In the genomic region with DNA sequence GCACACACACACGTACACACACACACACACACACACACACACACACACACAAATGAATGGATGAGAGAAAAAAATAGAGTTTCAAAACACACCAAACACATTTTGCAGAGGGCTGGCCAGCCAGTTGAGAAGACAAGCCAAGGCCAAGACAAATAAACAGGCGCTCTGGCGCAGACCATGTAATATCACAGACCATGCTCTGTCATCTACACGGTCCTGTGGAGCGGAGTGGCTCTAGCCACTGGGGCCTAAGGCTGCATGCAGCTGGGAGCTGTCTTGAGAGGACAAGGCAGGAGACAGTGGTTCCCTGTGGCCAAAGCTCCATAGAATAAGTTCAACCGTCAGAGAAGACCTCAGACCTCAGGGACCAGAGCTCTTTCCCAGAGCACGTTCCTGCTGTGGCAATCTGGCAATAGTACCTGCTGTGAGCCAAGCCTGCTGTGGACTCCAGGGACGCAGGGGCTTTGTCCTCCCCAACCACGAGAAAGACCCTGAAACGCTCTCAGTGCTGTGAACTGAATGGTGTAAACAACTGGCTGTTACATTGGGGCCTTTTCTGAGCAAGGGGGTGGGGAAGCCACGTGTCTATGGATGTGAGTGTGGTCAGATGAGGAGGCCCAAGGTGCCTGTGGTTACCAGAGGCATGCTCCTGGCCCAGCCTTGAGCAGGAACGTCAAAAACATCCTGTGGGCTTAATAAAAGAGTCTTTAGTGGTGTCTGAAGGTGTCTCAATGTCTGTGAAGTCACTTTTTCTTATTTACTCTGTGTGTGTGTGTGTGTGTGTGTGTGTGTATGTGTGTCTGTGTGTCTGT, we compare ENCODE assay signal across 16 mouse cellular contexts.
A peak's percentile ranks its signal among the peaks of the same experiment; 100 is the strongest.
DNase-seq lines count a peak whose midpoint lies in the region; ATAC-seq and TF ChIP-seq lines count a peak whose summit lies in the region.
"Had no signal": no experiment of that assay in that cellular context is flagged by ENCODE, and none has a peak within 500 bp of the region (broad histone marks: within the 10 kb centered on the region; RNA-seq: fewer than 3 reads in every experiment).

No protein-coding gene starts in this region.

- intact Hi-C loops in gastrocnemius, adult 2 months (cut with DNase I) = no loop called here

- WGBS in lung, embryonic 14.5 days = 45% methylated on average over 12 of the region's 12 CpGs
- 56% methylated on average over 12 of the region's 12 CpGs for WGBS in heart, postnatal 0 days
- WGBS in neural tube, embryonic 15.5 days = 53% methylated on average over 12 of the region's 12 CpGs
- 61% methylated on average over 12 of the region's 12 CpGs for WGBS in forebrain, embryonic 14.5 days

- H3K9me3 ChIP-seq in lung, embryonic 14.5 days (ENCODE audit: low read depth, low read length) = no peaks in the 10 kb centered on the region
- H3K9me3 ChIP-seq in heart, postnatal 0 days (replicated peaks; ENCODE audit: control insufficient read depth, low read length) = no peaks in the 10 kb centered on the region
- H3K9me3 ChIP-seq in neural tube, embryonic 15.5 days (replicated peaks) = no peaks in the 10 kb centered on the region
- H3K9me3 ChIP-seq in forebrain, embryonic 14.5 days (replicated peaks; ENCODE audit: control insufficient read depth, low read length) = no peaks in the 10 kb centered on the region
- H3K9me3 ChIP-seq: forebrain, embryonic 13.5 days; liver, embryonic 12.5 days; midbrain, embryonic 12.5 days; neural tube, embryonic 12.5 days had no signal

- peak overlapping the region; percentile 28; the same call in 1 of the 2 replicates for H3K27ac ChIP-seq in gastrocnemius, adult 2 months
- H3K27ac ChIP-seq in lung, embryonic 14.5 days (ENCODE audit: low read depth) = no peak overlapping the region
- H3K27ac ChIP-seq in heart, postnatal 0 days (ENCODE audit: low read depth) = no peak overlapping the region
- no peak overlapping the region for H3K27ac ChIP-seq in neural tube, embryonic 15.5 days (replicated peaks)
- H3K27ac ChIP-seq in forebrain, embryonic 14.5 days (ENCODE audit: low read depth, low read length) = no peak overlapping the region
- H3K27ac ChIP-seq: forebrain, embryonic 13.5 days; liver, embryonic 12.5 days; midbrain, embryonic 12.5 days; neural tube, embryonic 12.5 days had no signal

- peak; percentile 77; the same call in 1 of the 2 replicates for ATAC-seq in lung, embryonic 14.5 days (ENCODE audit: insufficient read depth)
- ATAC-seq in heart, postnatal 0 days (ENCODE audit: insufficient read depth, low read depth) = peak; percentile 64
- no peak for ATAC-seq in neural tube, embryonic 15.5 days (ENCODE audit: low FRiP score)
- ATAC-seq in forebrain, embryonic 14.5 days = no peak
- ATAC-seq: forebrain, embryonic 13.5 days; inflammation-experienced regulatory T-cells, adult 6 months; liver, embryonic 12.5 days had no signal

- no peaks in the 10 kb centered on the region for H3K4me1 ChIP-seq in lung, embryonic 14.5 days (ENCODE audit: insufficient read depth)
- no peaks in the 10 kb centered on the region for H3K4me1 ChIP-seq in heart, postnatal 0 days (ENCODE audit: control insufficient read depth, insufficient read depth)
- no peaks in the 10 kb centered on the region for H3K4me1 ChIP-seq in neural tube, embryonic 15.5 days
- no peaks in the 10 kb centered on the region; the same call in 1 of the 2 replicates for H3K4me1 ChIP-seq in forebrain, embryonic 14.5 days (ENCODE audit: control insufficient read depth, insufficient read depth, low read length)
- H3K4me1 ChIP-seq: liver, embryonic 12.5 days; midbrain, embryonic 12.5 days had no signal

- H3K9ac ChIP-seq in lung, embryonic 14.5 days = no peak overlapping the region
- no peak overlapping the region for H3K9ac ChIP-seq in heart, postnatal 0 days (replicated peaks; ENCODE audit: low read depth, low read length)
- no peak overlapping the region for H3K9ac ChIP-seq in neural tube, embryonic 15.5 days (replicated peaks)
- H3K9ac ChIP-seq in forebrain, embryonic 14.5 days (ENCODE audit: low read length) = no peak overlapping the region
- H3K9ac ChIP-seq: forebrain, embryonic 13.5 days; liver, embryonic 12.5 days; midbrain, embryonic 12.5 days; neural tube, embryonic 12.5 days had no signal

- H3K36me3 ChIP-seq in lung, embryonic 14.5 days (ENCODE audit: insufficient read depth) = no peaks in the 10 kb centered on the region
- H3K36me3 ChIP-seq in heart, postnatal 0 days (replicated peaks; ENCODE audit: control insufficient read depth, insufficient read depth, low read length) = no peaks in the 10 kb centered on the region
- no peaks in the 10 kb centered on the region for H3K36me3 ChIP-seq in neural tube, embryonic 15.5 days
- no peaks in the 10 kb centered on the region for H3K36me3 ChIP-seq in forebrain, embryonic 14.5 days (ENCODE audit: control insufficient read depth, insufficient read depth, low read length)
- H3K36me3 ChIP-seq: liver, embryonic 12.5 days; midbrain, embryonic 12.5 days; neural tube, embryonic 12.5 days had no signal

- TF ChIP-seq EP300 in heart, postnatal 0 days (IDR thresholded peaks at IDR 0.05; ENCODE audit: low read depth) = no peak

- H3K27me3 ChIP-seq in lung, embryonic 14.5 days (ENCODE audit: insufficient read depth, low read length) = no peaks in the 10 kb centered on the region
- H3K27me3 ChIP-seq in heart, postnatal 0 days (ENCODE audit: control insufficient read depth, insufficient read depth, low read length) = no peaks in the 10 kb centered on the region
- no peaks in the 10 kb centered on the region for H3K27me3 ChIP-seq in neural tube, embryonic 15.5 days (replicated peaks)
- no peaks in the 10 kb centered on the region for H3K27me3 ChIP-seq in forebrain, embryonic 14.5 days (replicated peaks; ENCODE audit: control insufficient read depth, insufficient read depth, low read length)
- H3K27me3 ChIP-seq: forebrain, embryonic 13.5 days; liver, embryonic 12.5 days; midbrain, embryonic 12.5 days; neural tube, embryonic 12.5 days had no signal

- no peak overlapping the region for H3K4me2 ChIP-seq in lung, embryonic 14.5 days
- H3K4me2 ChIP-seq in heart, postnatal 0 days (ENCODE audit: low read depth, low read length) = no peak overlapping the region
- H3K4me2 ChIP-seq in neural tube, embryonic 15.5 days = no peak overlapping the region
- no peak overlapping the region for H3K4me2 ChIP-seq in forebrain, embryonic 14.5 days (ENCODE audit: low read length)
- H3K4me2 ChIP-seq: forebrain, embryonic 13.5 days; liver, embryonic 12.5 days; midbrain, embryonic 12.5 days; neural tube, embryonic 12.5 days had no signal

- no peak overlapping the region for H3K4me3 ChIP-seq in gastrocnemius, adult 2 months
- H3K4me3 ChIP-seq in lung, embryonic 14.5 days (ENCODE audit: low read depth, low read length) = no peak overlapping the region
- H3K4me3 ChIP-seq in heart, postnatal 0 days (ENCODE audit: low read depth, low read length) = no peak overlapping the region
- H3K4me3 ChIP-seq in neural tube, embryonic 15.5 days (replicated peaks) = no peak overlapping the region
- no peak overlapping the region for H3K4me3 ChIP-seq in forebrain, embryonic 14.5 days (ENCODE audit: low read depth, low read length)
- H3K4me3 ChIP-seq: forebrain, embryonic 13.5 days; liver, embryonic 12.5 days; midbrain, embryonic 12.5 days; neural tube, embryonic 12.5 days had no signal

- no peak for TF ChIP-seq CTCF in gastrocnemius, adult 2 months (IDR thresholded peaks at IDR 0.05)
- no peak for TF ChIP-seq CTCF in lung, embryonic 14.5 days (IDR thresholded peaks at IDR 0.05; ENCODE audit: low read depth)
- TF ChIP-seq CTCF in heart, postnatal 0 days (IDR thresholded peaks at IDR 0.05; ENCODE audit: low read depth) = no peak

- DNase-seq in gastrocnemius, adult 2 months = peak; percentile 48
- DNase-seq in gastrocnemius, postnatal 4 days (ENCODE audit: low spot score in 2 of 2) = no peak
- peak; percentile 54 for DNase-seq in lung, embryonic 14.5 days
- no peak for DNase-seq in lung, adult 18-20 months
- peak; percentile 14 for DNase-seq in heart, postnatal 0 days (ENCODE audit: low spot score)
- DNase-seq in lung, postnatal 10 days = peak; percentile 56
- no peak for DNase-seq in forebrain, embryonic 14.5 days (ENCODE audit: low spot score)
- DNase-seq: cerebellum, adult 9-11 months; gastrocnemius, postnatal 36 days; thymus, postnatal 36 days had no signal

Comparison
In these comparisons a context has a peak if more than half of its experiments do, and no peak if none do; other contexts are left out.
1. DNase-seq: peak in gastrocnemius, adult 2 months (single experiment), lung, embryonic 14.5 days (single experiment), heart, postnatal 0 days (single experiment) and lung, postnatal 10 days (single experiment); none in gastrocnemius, postnatal 4 days (0 of 2), lung, adult 18-20 months (0 of 2) and forebrain, embryonic 14.5 days (single experiment).
2. ATAC-seq: peak in lung, embryonic 14.5 days (single experiment) and heart, postnatal 0 days (single experiment); none in neural tube, embryonic 15.5 days (single experiment) and forebrain, embryonic 14.5 days (single experiment).